16 mouse cellular contexts compared by ENCODE assay signal in genomic region chr19:7191639-7192038, GRCm38 (mm10). TPM values are rescaled to one million over a fixed set of nuclear protein-coding genes. Genes with fewer than 3 reads are reported as not detected.
DNase-seq lines count a peak whose midpoint lies in the region; ATAC-seq and TF ChIP-seq lines count a peak whose summit lies in the region.
"Had no signal": no experiment of that assay in that cellular context is flagged by ENCODE, and none has a peak within 500 bp of the region (broad histone marks: within the 10 kb centered on the region; RNA-seq: fewer than 3 reads in every experiment).

No protein-coding gene starts in this region.

- 48% methylated on average over 6 of the region's 6 CpGs for WGBS in midbrain, embryonic 11.5 days
- WGBS in midbrain, embryonic 13.5 days = 38% methylated on average over 6 of the region's 6 CpGs
- WGBS in kidney, adult 2 months = 30% methylated on average over 6 of the region's 6 CpGs
- 52% methylated on average over 6 of the region's 6 CpGs for WGBS in limb, embryonic 10.5 days
- 54% methylated on average over 6 of the region's 6 CpGs for WGBS in forebrain, embryonic 12.5 days

- ATAC-seq in midbrain, embryonic 11.5 days (ENCODE audit: low FRiP score) = no peak
- no peak for ATAC-seq in midbrain, embryonic 13.5 days
- no peak for ATAC-seq in megakaryocyte progenitor cell, adult 5-6 weeks (replicated peaks; ENCODE audit: poor library complexity)
- no peak for ATAC-seq in forebrain, embryonic 12.5 days (ENCODE audit: low FRiP score)
- ATAC-seq: inflammation-experienced regulatory T-cells, adult 6 months had no signal

- H3K36me3 ChIP-seq in midbrain, embryonic 11.5 days (ENCODE audit: control insufficient read depth, insufficient read depth, low read length) = no peaks in the 10 kb centered on the region
- no peaks in the 10 kb centered on the region for H3K36me3 ChIP-seq in midbrain, embryonic 13.5 days
- no peaks in the 10 kb centered on the region for H3K36me3 ChIP-seq in kidney, adult 2 months (ENCODE audit: control insufficient read depth, insufficient read depth, low read length)
- no peaks in the 10 kb centered on the region for H3K36me3 ChIP-seq in limb, embryonic 10.5 days
- H3K36me3 ChIP-seq in forebrain, embryonic 12.5 days (replicated peaks) = no peaks in the 10 kb centered on the region

- H3K9me3 ChIP-seq in midbrain, embryonic 11.5 days (ENCODE audit: control insufficient read depth, low read length) = no peaks in the 10 kb centered on the region
- no peaks in the 10 kb centered on the region for H3K9me3 ChIP-seq in midbrain, embryonic 13.5 days
- no peaks in the 10 kb centered on the region for H3K9me3 ChIP-seq in limb, embryonic 10.5 days (replicated peaks)
- no peaks in the 10 kb centered on the region for H3K9me3 ChIP-seq in forebrain, embryonic 12.5 days
- H3K9me3 ChIP-seq: embryonic facial prominence, embryonic 13.5 days; G1E had no signal

- H3K4me1 ChIP-seq in midbrain, embryonic 11.5 days (ENCODE audit: control insufficient read depth, insufficient read depth, low read length) = peaks cover 20% of the 10 kb centered on the region
- H3K4me1 ChIP-seq in midbrain, embryonic 13.5 days (replicated peaks) = peaks cover 53% of the 10 kb centered on the region
- peaks cover 55% of the 10 kb centered on the region for H3K4me1 ChIP-seq in kidney, adult 2 months (ENCODE audit: control insufficient read depth, insufficient read depth, low read length)
- peaks cover 61% of the 10 kb centered on the region for H3K4me1 ChIP-seq in limb, embryonic 10.5 days
- H3K4me1 ChIP-seq in forebrain, embryonic 12.5 days = peaks cover 53% of the 10 kb centered on the region

- peak; percentile 84 for DNase-seq in midbrain, embryonic 11.5 days (ENCODE audit: low spot score, missing footprints)
- peak; percentile 96 for DNase-seq in kidney, adult 2 months
- peak; percentile 84 to 95 for DNase-seq in kidney, postnatal 25 days
- no peak for DNase-seq in limb, embryonic 10.5 days (ENCODE audit: low spot score)
- DNase-seq: adrenal gland, adult 2 months; cerebellum, adult 11-12 months; cerebellum, postnatal 36 days; lung, adult 18-20 months; thymus, postnatal 4 days had no signal

- no peak overlapping the region for H3K4me3 ChIP-seq in midbrain, embryonic 11.5 days (ENCODE audit: low read depth, low read length)
- H3K4me3 ChIP-seq in midbrain, embryonic 13.5 days (replicated peaks) = no peak overlapping the region
- H3K4me3 ChIP-seq in kidney, adult 2 months (ENCODE audit: insufficient read depth, low read depth, low read length) = no peak overlapping the region
- H3K4me3 ChIP-seq in limb, embryonic 10.5 days = no peak overlapping the region
- H3K4me3 ChIP-seq in forebrain, embryonic 12.5 days (replicated peaks) = no peak overlapping the region
- H3K4me3 ChIP-seq: embryonic facial prominence, embryonic 13.5 days had no signal

- no peak for TF ChIP-seq CTCF in kidney, adult 2 months (conservative IDR thresholded peaks at IDR 0.05; ENCODE audit: insufficient read depth, insufficient read length, low read depth, low read length)

- no peak overlapping the region for H3K27ac ChIP-seq in midbrain, embryonic 11.5 days (ENCODE audit: low read depth, low read length)
- H3K27ac ChIP-seq in midbrain, embryonic 13.5 days = no peak overlapping the region
- H3K27ac ChIP-seq in kidney, adult 2 months (ENCODE audit: insufficient read depth, low read depth, low read length) = peak overlapping the region; percentile 94
- H3K27ac ChIP-seq in limb, embryonic 10.5 days = no peak overlapping the region; the same call in 1 of the 2 replicates
- H3K27ac ChIP-seq in forebrain, embryonic 12.5 days = no peak overlapping the region
- H3K27ac ChIP-seq: embryonic facial prominence, embryonic 13.5 days; macrophage had no signal

- H3K9ac ChIP-seq in midbrain, embryonic 11.5 days (ENCODE audit: low read length) = no peak overlapping the region
- H3K9ac ChIP-seq in midbrain, embryonic 13.5 days (replicated peaks) = no peak overlapping the region
- H3K9ac ChIP-seq in forebrain, embryonic 12.5 days = no peak overlapping the region
- H3K9ac ChIP-seq: embryonic facial prominence, embryonic 13.5 days had no signal

- peaks cover under 1% of the 10 kb centered on the region for H3K27me3 ChIP-seq in midbrain, embryonic 11.5 days (ENCODE audit: control insufficient read depth, insufficient read depth, low read length)
- peaks cover 44% of the 10 kb centered on the region for H3K27me3 ChIP-seq in midbrain, embryonic 13.5 days
- no peaks in the 10 kb centered on the region for H3K27me3 ChIP-seq in kidney, adult 2 months (replicated peaks; ENCODE audit: control insufficient read depth, insufficient read depth, low read length)
- peaks cover 78% of the 10 kb centered on the region for H3K27me3 ChIP-seq in limb, embryonic 10.5 days (ENCODE audit: low read depth, poor library complexity, severe bottlenecking)
- peaks cover 38% of the 10 kb centered on the region for H3K27me3 ChIP-seq in forebrain, embryonic 12.5 days

- H3K4me2 ChIP-seq in midbrain, embryonic 11.5 days = no peak overlapping the region
- H3K4me2 ChIP-seq in midbrain, embryonic 13.5 days (replicated peaks) = no peak overlapping the region
- H3K4me2 ChIP-seq in forebrain, embryonic 12.5 days = no peak overlapping the region
- H3K4me2 ChIP-seq: embryonic facial prominence, embryonic 13.5 days had no signal

- no peak for TF ChIP-seq POLR2A in kidney, adult 2 months (IDR thresholded peaks at IDR 0.05; ENCODE audit: low read depth, low read length)

RNA-seq across cellular contexts. Expression of gene Otub1, which starts 14.5 kb away (rescaled TPM):
- polyA plus RNA-seq in midbrain, embryonic 11.5 days (2014; fragmentation: Nextera tagmentation; extraction: Ambion mirVana) = 241 and 252 TPM in 2 replicates
- 247 and 260 TPM in 2 replicates for polyA plus RNA-seq in midbrain, embryonic 13.5 days (2015; fragmentation: Nextera tagmentation; extraction: Ambion mirVana)
- polyA plus RNA-seq in kidney, adult 2 months (2012; rRNA removed) = 122 and 126 TPM in 2 replicates
- polyA plus RNA-seq in limb, embryonic 10.5 days (2016; fragmentation: Nextera tagmentation; extraction: Ambion mirVana) = 252 and 263 TPM in 2 replicates
- total RNA-seq in megakaryocyte progenitor cell, adult 5-6 weeks (2015) = 33.1 and 34.0 TPM in 2 replicates
- 60.8 and 69.5 TPM in 2 replicates for total RNA-seq in megakaryocyte progenitor cell, adult 5-6 weeks (2017)
- 220 and 238 TPM in 2 replicates for polyA plus RNA-seq in forebrain, embryonic 12.5 days (2016; fragmentation: Nextera tagmentation; extraction: Ambion mirVana)

RNA-seq across cellular contexts. Expression of gene Cox8a, which starts 25.8 kb away (rescaled TPM):
- polyA plus RNA-seq in midbrain, embryonic 11.5 days (2014; fragmentation: Nextera tagmentation; extraction: Ambion mirVana) = 730 and 757 TPM in 2 replicates
- polyA plus RNA-seq in midbrain, embryonic 13.5 days (2015; fragmentation: Nextera tagmentation; extraction: Ambion mirVana) = 750 and 771 TPM in 2 replicates
- 3,607 and 3,750 TPM in 2 replicates for polyA plus RNA-seq in kidney, adult 2 months (2012; rRNA removed)
- 862 and 928 TPM in 2 replicates for polyA plus RNA-seq in limb, embryonic 10.5 days (2016; fragmentation: Nextera tagmentation; extraction: Ambion mirVana)
- 599 and 622 TPM in 2 replicates for total RNA-seq in megakaryocyte progenitor cell, adult 5-6 weeks (2015)
- 549 and 714 TPM in 2 replicates for total RNA-seq in megakaryocyte progenitor cell, adult 5-6 weeks (2017)
- polyA plus RNA-seq in forebrain, embryonic 12.5 days (2016; fragmentation: Nextera tagmentation; extraction: Ambion mirVana) = 781 and 789 TPM in 2 replicates

RNA-seq across cellular contexts. Expression of gene Naa40, which starts 49.3 kb away (rescaled TPM):
- polyA plus RNA-seq in midbrain, embryonic 11.5 days (2014; fragmentation: Nextera tagmentation; extraction: Ambion mirVana) = 94.3 and 103 TPM in 2 replicates
- polyA plus RNA-seq in midbrain, embryonic 13.5 days (2015; fragmentation: Nextera tagmentation; extraction: Ambion mirVana) = 73.7 and 74.6 TPM in 2 replicates
- polyA plus RNA-seq in kidney, adult 2 months (2012; rRNA removed) = 23.7 and 26.2 TPM in 2 replicates
- 92.0 and 92.4 TPM in 2 replicates for polyA plus RNA-seq in limb, embryonic 10.5 days (2016; fragmentation: Nextera tagmentation; extraction: Ambion mirVana)
- 49.8 and 57.5 TPM in 2 replicates for total RNA-seq in megakaryocyte progenitor cell, adult 5-6 weeks (2015)
- 47.1 and 51.8 TPM in 2 replicates for total RNA-seq in megakaryocyte progenitor cell, adult 5-6 weeks (2017)
- 90.0 and 92.2 TPM in 2 replicates for polyA plus RNA-seq in forebrain, embryonic 12.5 days (2016; fragmentation: Nextera tagmentation; extraction: Ambion mirVana)
